ENCODE assay signal across 16 mouse cellular contexts in genomic region chr14:31439279-31439678, GRCm38 (mm10).
"Had no signal": no experiment of that assay in that cellular context is flagged by ENCODE, and none has a peak within 500 bp of the region (broad histone marks: within the 10 kb centered on the region; RNA-seq: fewer than 3 reads in every experiment).

No protein-coding gene starts in this region.

- H3K4me2 ChIP-seq: liver, embryonic 11.5 days; liver, embryonic 15.5 days; lung, embryonic 15.5 days; midbrain, embryonic 13.5 days had no signal

- H3K36me3 ChIP-seq: liver, embryonic 15.5 days; lung, embryonic 15.5 days; midbrain, embryonic 10.5 days; midbrain, embryonic 13.5 days had no signal

- H3K4me3 ChIP-seq: left cerebral cortex, adult 2 months; liver, embryonic 15.5 days; lung, embryonic 15.5 days; megakaryocyte, embryonic 14.5 days; midbrain, embryonic 10.5 days; midbrain, embryonic 13.5 days had no signal

- H3K9ac ChIP-seq: liver, embryonic 15.5 days; lung, embryonic 15.5 days; midbrain, embryonic 13.5 days had no signal

- ATAC-seq: intestine, postnatal 0 days; midbrain, embryonic 13.5 days; midbrain, embryonic 16.5 days had no signal

- H3K27me3 ChIP-seq: midbrain, embryonic 13.5 days had no signal

- DNase-seq: layer of hippocampus, postnatal 36 days; lung, adult 18-20 months; lung, postnatal 10 days; lung, postnatal 36 days; thymus, adult 18-20 months; thymus, postnatal 36 days had no signal

- H3K27ac ChIP-seq: kidney, postnatal 0 days; left cerebral cortex, adult 2 months; liver, embryonic 15.5 days; lung, embryonic 15.5 days; midbrain, embryonic 10.5 days; midbrain, embryonic 13.5 days had no signal

- H3K9me3 ChIP-seq: liver, embryonic 15.5 days; lung, embryonic 15.5 days; midbrain, embryonic 10.5 days; midbrain, embryonic 13.5 days had no signal
